Mouse (Mus musculus) liver, embryonic 12.5 days (tissue): ENCODE data around the gene Cdt1. TPM values are rescaled to one million over a fixed set of nuclear protein-coding genes. Genes with fewer than 3 reads are reported as not detected.

Experiments used
- ATAC-seq: fragments of 200-750 bp; cut with Nextera tagmentation; 2 replicates; pipeline ENCODE4 v1.8.0; 2017; ENCODE audit warnings: moderate number of reproducible peaks, mild to moderate bottlenecking, moderate library complexity
- H3K27ac ChIP-seq: fragments of 300-500 bp; sonication (generic); 2 replicates; pipeline ENCODE4 v1.5.1; 2016; ENCODE audit warnings: mild to moderate bottlenecking
- H3K27me3 ChIP-seq: fragments of 300-500 bp; sonication (generic); replicated peaks from 2 replicates; pipeline ENCODE4 v1.6.1; 2016; ENCODE audit warnings: mild to moderate bottlenecking, moderate library complexity
- H3K36me3 ChIP-seq: fragments of 300-500 bp; sonication (generic); 2 replicates; pipeline ENCODE4 v1.6.1; 2016; ENCODE audit warnings: mild to moderate bottlenecking, moderate library complexity
- H3K4me1 ChIP-seq: fragments of 300-500 bp; sonication (generic); 2 replicates; pipeline ENCODE4 v1.6.1; 2016
- H3K4me2 ChIP-seq: fragments of 300-500 bp; sonication (generic); 2 replicates; pipeline ENCODE4 v1.6.1; 2016; ENCODE audit warnings: mild to moderate bottlenecking, moderate library complexity
- H3K4me3 ChIP-seq: fragments of 300-500 bp; sonication (generic); 2 replicates; pipeline ENCODE4 v1.5.1; 2016; ENCODE audit warnings: mild to moderate bottlenecking, moderate library complexity
- H3K9ac ChIP-seq: fragments of 300-500 bp; sonication (generic); 2 replicates; pipeline ENCODE4 v1.6.1; 2016; ENCODE audit warnings: mild to moderate bottlenecking, moderate library complexity
- H3K9me3 ChIP-seq: fragments of 300-500 bp; sonication (generic); replicated peaks from 2 replicates; pipeline ENCODE4 v1.6.1; 2016; ENCODE audit warnings: mild to moderate bottlenecking, moderate library complexity
- WGBS: fragments of 180-500 bp; shearing (Covaris S2); methylation state at CpG from one replicate; pipeline ENCODE4 v1.1.7; 2016; ENCODE audit not compliant: insufficient replicate concordance; 5-methylcytosine and 5-hydroxymethylcytosine counted together
- polyA plus RNA-seq: library from polyadenylated mRNA; unstranded; fragments of >200 nt; fragmentation: Nextera tagmentation; extraction: Ambion mirVana; gene quantifications from 2 replicates; pipeline ENCODE4 v1.2.1, GENCODE M21; 2016

The Cdt1 gene
- polyA plus RNA-seq, 1 experiment from 2014 or later: 65.7 TPM

- H3K36me3 ChIP-seq: peaks cover 12% of the 10 kb centered on the region
- H3K4me3 ChIP-seq: peak within 1 kb of the TSS; percentile 93
- peak within 1 kb of the TSS; percentile 98 for H3K4me2 ChIP-seq
- peak; percentile 74 for ATAC-seq
- no peaks in the 10 kb centered on the region for H3K9me3 ChIP-seq
- 8% methylated on average over 56 of the region's 56 CpGs for WGBS
- H3K27ac ChIP-seq: peak within 1 kb of the TSS; percentile 98
- H3K9ac ChIP-seq: peak within 1 kb of the TSS; percentile 99
- no peaks in the 10 kb centered on the region for H3K27me3 ChIP-seq
- H3K4me1 ChIP-seq: peaks cover 77% of the 10 kb centered on the region
These were observed 16.4 kb upstream of the Cdt1 start, which contains the start of gene Piezo1 for GRCm38 (mm10) chr8:122551265-122552051. Gene Piezo1, minus strand, starts transcription at chr8:122551329.

- H3K36me3 ChIP-seq: no peaks in the 10 kb centered on the region
- no peak overlapping the region for H3K4me3 ChIP-seq
- H3K9ac ChIP-seq: no peak overlapping the region
- H3K27ac ChIP-seq: no peak overlapping the region
- H3K9me3 ChIP-seq: no peaks in the 10 kb centered on the region
- no peaks in the 10 kb centered on the region for H3K27me3 ChIP-seq
- no peak overlapping the region for H3K4me2 ChIP-seq
- WGBS: 83% methylated on average over 6 of the region's 6 CpGs
- ATAC-seq: no peak
- H3K4me1 ChIP-seq: peaks cover 73% of the 10 kb centered on the region
These were observed 13.0 kb upstream of the Cdt1 start for GRCm38 (mm10) chr8:122554786-122555185.

GRCm38 (mm10) chr8:122556030-122557009, 11.5 kb upstream of the Cdt1 start:
- Histone ChIP-seq H3K4me2 (peak overlapping the region; percentile 64), H3K9me3 (no peaks in the 10 kb centered on the region), H3K9ac (peak overlapping the region; percentile 68), H3K27me3 (no peaks in the 10 kb centered on the region), H3K36me3 (no peaks in the 10 kb centered on the region), H3K27ac (peak overlapping the region; percentile 67), H3K4me3 (peak overlapping the region; percentile 41), H3K4me1 (peaks cover 68% of the 10 kb centered on the region)
- 20% methylated on average over 12 of the region's 12 CpGs for WGBS
- ATAC-seq: peak; percentile 75

- WGBS: 14% methylated on average over 10 of the region's 10 CpGs
- H3K36me3 ChIP-seq: no peaks in the 10 kb centered on the region
- no peak; the same call in 1 of the 2 replicates for ATAC-seq
- H3K4me1 ChIP-seq: peaks cover 62% of the 10 kb centered on the region
- peak overlapping the region; percentile 68 for H3K9ac ChIP-seq
- H3K27ac ChIP-seq: peak overlapping the region; percentile 67
- H3K4me2 ChIP-seq: peak overlapping the region; percentile 64
- peak overlapping the region; percentile 41 for H3K4me3 ChIP-seq
- H3K9me3 ChIP-seq: no peaks in the 10 kb centered on the region
- H3K27me3 ChIP-seq: no peaks in the 10 kb centered on the region
These were observed 10.4 kb upstream of the Cdt1 start for GRCm38 (mm10) chr8:122557248-122558038.

GRCm38 (mm10) chr8:122558671-122559349, 9.0 kb upstream of the Cdt1 start:
- peaks cover 56% of the 10 kb centered on the region for H3K4me1 ChIP-seq
- no peak overlapping the region for H3K4me2 ChIP-seq
- no peaks in the 10 kb centered on the region for H3K9me3 ChIP-seq
- WGBS: 25% methylated on average over 12 of the region's 12 CpGs
- H3K9ac ChIP-seq: no peak overlapping the region
- H3K4me3 ChIP-seq: no peak overlapping the region
- no peaks in the 10 kb centered on the region for H3K27me3 ChIP-seq
- ATAC-seq: no peak
- H3K36me3 ChIP-seq: no peaks in the 10 kb centered on the region
- peak overlapping the region; percentile 45; the same call in 1 of the 2 replicates for H3K27ac ChIP-seq

GRCm38 (mm10) chr8:122561199-122561598, 6.6 kb upstream of the Cdt1 start:
- Histone ChIP-seq H3K4me2 (no peak overlapping the region), H3K9ac (no peak overlapping the region), H3K4me1 (peaks cover 38% of the 10 kb centered on the region), H3K9me3 (no peaks in the 10 kb centered on the region), H3K36me3 (no peaks in the 10 kb centered on the region), H3K4me3 (no peak overlapping the region), H3K27ac (no peak overlapping the region), H3K27me3 (no peaks in the 10 kb centered on the region)
- ATAC-seq: no peak
- 43% methylated on average over 5 of the region's 5 CpGs for WGBS

- ATAC-seq: no peak
- H3K27ac ChIP-seq: 0 out of 2 replicates have a peak overlapping the region, but pooled peaks have one; percentile 16
These were observed 3.2 kb upstream of the Cdt1 start for GRCm38 (mm10) chr8:122564363-122565352.

GRCm38 (mm10) chr8:122566766-122567165, 1.0 kb upstream of the Cdt1 start:
- Histone ChIP-seq H3K27ac (peak overlapping the region; percentile 93), H3K27me3 (no peaks in the 10 kb centered on the region), H3K36me3 (peaks cover 30% of the 10 kb centered on the region), H3K4me1 (peaks cover 48% of the 10 kb centered on the region), H3K4me3 (peak overlapping the region; percentile 98), H3K9ac (peak overlapping the region; percentile 98), H3K4me2 (peak overlapping the region; percentile 96), H3K9me3 (no peaks in the 10 kb centered on the region)
- WGBS: 17% methylated on average over 6 of the region's 6 CpGs
- no peak for ATAC-seq

More at GRCm38 (mm10) chr8:122564363-122565352, 3.2 kb upstream of the Cdt1 start:
- Histone ChIP-seq H3K36me3 (peaks cover 9% of the 10 kb centered on the region), H3K27me3 (no peaks in the 10 kb centered on the region), H3K4me1 (peaks cover 27% of the 10 kb centered on the region), H3K9ac (no peak overlapping the region), H3K4me2 (no peak overlapping the region), H3K4me3 (no peak overlapping the region), H3K9me3 (no peaks in the 10 kb centered on the region)
- WGBS: 63% methylated on average over 25 of the region's 25 CpGs

GRCm38 (mm10) chr8:122568109-122568504, 292 bp downstream of the Cdt1 start:
- H3K9me3 ChIP-seq: no peaks in the 10 kb centered on the region
- WGBS: 0% methylated on average over 34 of the region's 34 CpGs
- H3K27me3 ChIP-seq: no peaks in the 10 kb centered on the region

GRCm38 (mm10) chr8:122568881-122569309, 1.1 kb downstream of the Cdt1 start:
- H3K27me3 ChIP-seq: no peaks in the 10 kb centered on the region
- peak overlapping the region; percentile 96 for H3K4me2 ChIP-seq
- no peak for ATAC-seq
- WGBS: 17% methylated on average over 10 of the region's 10 CpGs
- H3K4me1 ChIP-seq: peaks cover 70% of the 10 kb centered on the region
- peak overlapping the region; percentile 98 for H3K9ac ChIP-seq
- peak overlapping the region; percentile 98 for H3K4me3 ChIP-seq
- peak overlapping the region; percentile 93 for H3K27ac ChIP-seq
- peaks cover 51% of the 10 kb centered on the region for H3K36me3 ChIP-seq
- no peaks in the 10 kb centered on the region for H3K9me3 ChIP-seq

More at GRCm38 (mm10) chr8:122568109-122568504, 292 bp downstream of the Cdt1 start:
- peaks cover 43% of the 10 kb centered on the region for H3K36me3 ChIP-seq
- H3K4me2 ChIP-seq: peak overlapping the region; percentile 96
- peak overlapping the region; percentile 93 for H3K27ac ChIP-seq
- peak overlapping the region; percentile 98 for H3K9ac ChIP-seq
- H3K4me3 ChIP-seq: peak overlapping the region; percentile 98
- peaks cover 62% of the 10 kb centered on the region for H3K4me1 ChIP-seq
- peak; percentile 53 for ATAC-seq
